Mouse (Mus musculus) spleen, adult 2 months (tissue): Measurements from ENCODE around the gene Caprin2. TPM values are rescaled to one million over a fixed set of nuclear protein-coding genes. Genes with fewer than 3 reads are reported as not detected.

Experiments
- DNase-seq, 2 experiments: peaks; one replicate each; pipeline versions ENCODE4 v3.0.0 to v3.0.0-alpha.2; 2012 to 2021; ENCODE audit warnings: low spot score in 2 of 2, low read depth in 1 of 2
- H3K27ac ChIP-seq: fragments of 200-500 bp; 2 replicates; pipeline ENCODE4 v1.5.1; 2012; ENCODE audit warnings: low read length, inconsistent platforms; ENCODE audit not compliant: insufficient read depth
- H3K27me3 ChIP-seq: fragments of 200-500 bp; 2 replicates; pipeline ENCODE4 v1.6.1; 2012; ENCODE audit warnings: mild to moderate bottlenecking, moderate library complexity, low read length, inconsistent platforms; ENCODE audit not compliant: control insufficient read depth, insufficient read depth
- H3K36me3 ChIP-seq: fragments of 200-500 bp; 2 replicates; pipeline ENCODE4 v1.6.1; 2012; ENCODE audit warnings: mild to moderate bottlenecking, low read length, inconsistent platforms; ENCODE audit not compliant: control insufficient read depth, insufficient read depth
- H3K4me1 ChIP-seq: fragments of 200-500 bp; 2 replicates; pipeline ENCODE4 v1.6.1; 2011; ENCODE audit warnings: inconsistent platforms; ENCODE audit not compliant: control insufficient read depth, insufficient read depth, insufficient read length
- H3K4me3 ChIP-seq: fragments of 200-500 bp; 2 replicates; pipeline ENCODE4 v1.5.1; 2011; ENCODE audit warnings: mild to moderate bottlenecking, inconsistent platforms; ENCODE audit not compliant: insufficient read depth, insufficient read length; ENCODE audit errors: extremely low read depth
- CTCF ChIP-seq: fragments of 200-500 bp; IDR thresholded peaks from 2 replicates; pipeline ENCODE4 v1.5.1; 2011; ENCODE audit warnings: mild to moderate bottlenecking, inconsistent platforms; ENCODE audit not compliant: insufficient read depth, insufficient read length, insufficient replicate concordance; ENCODE audit errors: extremely low read depth
- POLR2A ChIP-seq: fragments of 200-500 bp; IDR thresholded peaks from 2 replicates; pipeline ENCODE4 v1.6.1; 2011; ENCODE audit warnings: low read depth, low read length, inconsistent platforms
- WGBS: fragments of 180-500 bp; shearing (Covaris S2); methylation state at CpG from one replicate; pipeline ENCODE4 v1.1.7; 2018; 5-methylcytosine and 5-hydroxymethylcytosine counted together
- polyA plus RNA-seq: library from polyadenylated mRNA; depleted of rRNA; stranded (reverse); fragments of >200 nt; gene quantifications from 2 replicates; pipeline ENCODE4 v1.2.3, GENCODE M21; 2012; rRNA removed

The Caprin2 gene
- polyA plus RNA-seq, 1 experiment = 2.9 TPM

DNA sequence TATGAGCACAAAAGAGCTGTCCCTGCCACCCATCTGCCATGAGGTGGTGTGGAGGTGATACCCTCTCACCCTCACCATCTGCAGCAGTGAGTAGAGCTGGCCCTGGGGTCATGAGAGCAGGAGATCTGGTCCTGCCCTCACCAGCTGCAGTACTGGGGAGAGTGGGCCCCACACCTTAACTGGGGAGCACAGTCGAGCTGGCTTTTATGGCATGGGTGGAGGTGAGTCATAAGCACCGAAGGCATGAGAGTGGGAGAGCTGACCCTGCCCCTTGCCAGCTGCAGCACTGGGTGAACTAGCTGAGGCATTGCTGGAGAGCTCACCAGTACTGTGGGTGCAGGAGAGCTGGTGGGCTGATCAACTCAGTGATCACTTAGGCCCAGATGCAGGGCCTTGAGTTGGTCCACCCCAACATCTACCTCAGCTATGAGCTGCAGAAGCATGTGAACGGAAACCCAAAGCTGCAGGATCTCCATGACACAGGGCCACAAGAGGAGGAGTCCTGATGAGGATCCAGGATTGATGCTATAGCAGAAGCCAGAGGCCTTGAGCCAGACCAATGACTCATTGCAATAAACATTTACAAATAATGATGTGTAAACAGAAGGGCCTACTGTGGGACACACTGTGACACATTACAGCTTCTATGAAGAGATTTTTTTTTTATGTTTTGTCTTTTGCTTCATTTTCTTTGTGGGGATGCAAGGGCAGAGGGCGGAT is 77.3 kb downstream of the Caprin2 start:
- TF ChIP-seq POLR2A = no peak
- no peak for TF ChIP-seq CTCF
- Histone ChIP-seq H3K27me3 (no peaks in the 10 kb centered on the region), H3K4me3 (no peak overlapping the region), H3K4me1 (no peaks in the 10 kb centered on the region), H3K36me3 (peaks cover 34% of the 10 kb centered on the region), H3K27ac (no peak overlapping the region)
- 94% methylated on average over 4 of the region's 4 CpGs for WGBS
- DNase-seq = no peak

DNA sequence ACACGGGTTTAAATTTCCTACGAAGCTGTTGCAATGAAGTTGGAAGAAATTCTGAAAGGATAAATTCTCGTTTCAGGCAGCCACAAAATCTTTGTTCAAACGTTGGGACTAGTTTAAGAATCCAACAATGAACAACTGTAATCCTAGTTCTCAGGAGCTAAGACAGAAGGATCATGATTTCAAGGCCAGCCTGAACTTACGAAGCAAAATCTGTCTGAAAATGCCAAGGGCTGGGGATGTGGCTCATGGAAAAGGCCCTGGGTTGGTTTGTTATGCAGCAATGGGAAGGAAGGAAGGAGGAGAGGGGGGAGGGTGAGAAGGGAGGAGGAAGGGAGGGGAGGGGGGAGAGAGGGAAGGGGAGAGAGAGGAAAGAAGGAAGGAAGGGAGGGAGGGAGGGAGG is 79.3 kb downstream of the Caprin2 start:
- TF ChIP-seq POLR2A (no peak), CTCF (no peak)
- Histone ChIP-seq H3K27ac (no peak overlapping the region), H3K27me3 (no peaks in the 10 kb centered on the region), H3K4me3 (no peak overlapping the region), H3K36me3 (peaks cover 36% of the 10 kb centered on the region), H3K4me1 (no peaks in the 10 kb centered on the region)
- 92% methylated on average over 5 of the region's 5 CpGs for WGBS
- DNase-seq = no peak

DNA sequence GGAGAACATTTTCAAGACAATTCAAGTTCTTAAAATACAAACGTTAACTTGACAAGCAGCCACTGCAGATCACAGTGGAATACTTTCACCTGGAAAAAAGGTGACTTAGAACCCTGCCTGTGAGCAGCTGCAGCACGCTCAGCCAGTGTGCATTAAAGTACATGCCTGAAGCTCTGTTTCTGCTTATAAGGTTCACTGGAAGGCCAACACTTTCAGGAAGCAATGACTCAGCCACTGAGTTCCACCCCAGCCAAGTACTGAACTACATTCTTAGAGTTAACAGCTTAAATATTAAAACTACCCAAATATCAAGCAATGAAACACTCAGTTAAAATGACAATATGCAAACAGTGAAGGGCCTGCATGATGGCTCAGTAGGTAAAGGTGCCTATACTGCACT is 84.9 kb downstream of the Caprin2 start:
- no peak overlapping the region for H3K4me3 ChIP-seq
- no peaks in the 10 kb centered on the region for H3K27me3 ChIP-seq
- no peak for DNase-seq
- H3K27ac ChIP-seq = no peak overlapping the region
- H3K36me3 ChIP-seq = peaks cover 32% of the 10 kb centered on the region
- TF ChIP-seq CTCF (no peak), POLR2A (no peak)
- WGBS = 85% methylated on average over 2 of the region's 2 CpGs
- H3K4me1 ChIP-seq = no peaks in the 10 kb centered on the region

DNA sequence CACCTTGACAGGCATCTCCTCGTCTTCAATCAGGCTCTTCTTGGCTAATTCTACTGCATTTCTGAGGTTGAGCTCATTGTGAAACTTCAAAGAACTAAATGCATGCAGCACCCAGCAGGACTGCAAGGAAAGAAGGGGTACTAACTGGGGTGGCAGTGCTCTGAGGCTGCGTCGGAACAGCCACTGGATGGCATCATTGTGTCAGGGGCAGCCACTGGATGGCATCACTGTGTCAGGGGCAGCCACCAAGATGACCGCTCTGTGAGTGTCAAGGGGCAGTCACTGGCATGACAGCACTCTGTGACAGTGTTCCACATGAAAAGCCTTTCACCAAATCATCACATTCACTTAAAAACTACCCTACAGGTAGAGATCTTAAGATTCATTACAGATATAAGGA is 96.3 kb downstream of the Caprin2 start:
- Histone ChIP-seq H3K36me3 (peaks cover 30% of the 10 kb centered on the region), H3K4me3 (no peak overlapping the region)
- 94% methylated on average over 4 of the region's 4 CpGs for WGBS

GRCm38 (mm10) chr6:148795145-148795544 is 100.9 kb downstream of the Caprin2 start:
- Histone ChIP-seq H3K27ac (no peak overlapping the region), H3K4me3 (no peak overlapping the region), H3K4me1 (no peaks in the 10 kb centered on the region), H3K27me3 (no peaks in the 10 kb centered on the region), H3K36me3 (peaks cover 20% of the 10 kb centered on the region)
- WGBS = 92% methylated on average over 2 of the region's 2 CpGs
- DNase-seq = no peak
- TF ChIP-seq CTCF = no peak

More for the DNA sequence above, 96.3 kb downstream of the Caprin2 start:
- no peak for DNase-seq
- TF ChIP-seq CTCF (no peak), POLR2A (no peak)
- Histone ChIP-seq H3K27me3 (no peaks in the 10 kb centered on the region), H3K27ac (no peak overlapping the region), H3K4me1 (no peaks in the 10 kb centered on the region)

Other genes with a start within 250 kb of the Caprin2 start
- gene Ipo8, start 64.8 kb downstream of the Caprin2 start, polyA plus RNA-seq = 7.1 and 7.2 TPM in 2 replicates
- gene Sinhcaf, start 50.2 kb upstream of the Caprin2 start, polyA plus RNA-seq = 2.7 and 2.8 TPM in 2 replicates
- gene Dennd5b, start 205.4 kb upstream of the Caprin2 start, polyA plus RNA-seq = 5.1 and 11.8 TPM in 2 replicates
- not detected in 2 replicates for gene Gm10203, start 233.9 kb upstream of the Caprin2 start, polyA plus RNA-seq
- gene Etfbkmt, start 243.6 kb upstream of the Caprin2 start, polyA plus RNA-seq = 3.0 and 4.5 TPM in 2 replicates